Mouse (Mus musculus) ES-E14 (cell line): Measurements from ENCODE around the gene Plp1. TPM values are rescaled to one million over a fixed set of nuclear protein-coding genes. Genes with fewer than 3 reads are reported as not detected.

Experiments
- DNase-seq: peaks from one replicate; pipeline ENCODE4 v3.0.0-alpha.2; 2013; ENCODE audit warnings: low read depth, low spot score
- H3K27ac ChIP-seq: 2 replicates; pipeline ENCODE4 v1.5.1; 2012; ENCODE audit warnings: low read depth, mild to moderate bottlenecking, low read length, moderate library complexity, mixed read lengths; ENCODE audit not compliant: poor library complexity, insufficient read depth, severe bottlenecking
- H3K36me3 ChIP-seq: 2 replicates; pipeline ENCODE4 v1.6.1; 2012; ENCODE audit warnings: mild to moderate bottlenecking, low read length, moderate library complexity, mixed read lengths; ENCODE audit not compliant: control insufficient read depth, poor library complexity, insufficient read depth, severe bottlenecking
- H3K4me1 ChIP-seq, 2 experiments: fragments of 150-350 bp in 1 of 2; sonication (generic) in 1 of 2; 2 replicates each; pipeline ENCODE4 v1.6.1; 2012; ENCODE audit warnings: low read length in 2 of 2, mild to moderate bottlenecking in 1 of 2, mixed read lengths in 1 of 2; ENCODE audit not compliant: control insufficient read depth in 2 of 2, insufficient read depth in 2 of 2, poor library complexity in 1 of 2
- H3K4me3 ChIP-seq, 2 experiments: fragments of 150-350 bp in 1 of 2; sonication (generic) in 1 of 2; 2 replicates each; pipeline ENCODE4 v1.5.1; 2012; ENCODE audit warnings: low read length in 2 of 2, low read depth in 1 of 2, mild to moderate bottlenecking in 1 of 2, mixed read lengths in 1 of 2; ENCODE audit not compliant: insufficient read depth in 1 of 2, poor library complexity in 1 of 2, severe bottlenecking in 1 of 2
- H3K9ac ChIP-seq: 2 replicates; pipeline ENCODE4 v1.6.1; 2012; ENCODE audit warnings: low read depth, mild to moderate bottlenecking, low read length, mixed read lengths; ENCODE audit not compliant: poor library complexity, insufficient read depth, severe bottlenecking
- H3K9me3 ChIP-seq: fragments of 150-350 bp; sonication (generic); 2 replicates; pipeline ENCODE4 v1.6.1; 2012; ENCODE audit warnings: low read depth, mild to moderate bottlenecking, low read length; ENCODE audit not compliant: control insufficient read depth, insufficient read depth
- CHD2 ChIP-seq: IDR thresholded peaks from 2 replicates; pipeline ENCODE4 v1.6.1; 2014; ENCODE audit warnings: mild to moderate bottlenecking, low read depth, low read length, inconsistent platforms
- HCFC1 ChIP-seq: IDR thresholded peaks from 2 replicates; pipeline ENCODE4 v1.6.1; 2012; ENCODE audit warnings: low read length, inconsistent platforms, borderline replicate concordance; ENCODE audit not compliant: insufficient read depth
- MAFK ChIP-seq: IDR thresholded peaks from 2 replicates; pipeline ENCODE4 v1.6.1; 2014; ENCODE audit warnings: mild to moderate bottlenecking, low read depth, low read length, inconsistent platforms; ENCODE audit not compliant: insufficient read depth
- ZC3H11A ChIP-seq: IDR thresholded peaks from 2 replicates; pipeline ENCODE4 v1.6.1; 2012; ENCODE audit warnings: low read depth, mild to moderate bottlenecking, inconsistent platforms, low read length, borderline replicate concordance
- ZNF384 ChIP-seq: IDR thresholded peaks from 2 replicates; pipeline ENCODE4 v1.6.1; 2012; ENCODE audit warnings: low read depth, low read length, inconsistent platforms
- in situ Hi-C, 2 experiments: fragments of 600-800 bp; cut with MboI; formaldehyde crosslinking; loops; one replicate each; pipeline ENCODE4 v1.15.1; 2025; ENCODE audit warnings: low sequenced_read_pairs in 2 of 2, inconsistent platforms in 1 of 2; ENCODE audit not compliant: unreplicated experiment in 2 of 2
- total RNA-seq: library from RNA; depleted of rRNA; stranded (reverse); fragments of 300-350 nt; gene quantifications from 2 replicates; pipeline ENCODE4 v1.2.3, GENCODE M21; 2012; rRNA removed

Plp1 gene
- 2.2 and 3.1 TPM in 2 replicates for total RNA-seq

DNA sequence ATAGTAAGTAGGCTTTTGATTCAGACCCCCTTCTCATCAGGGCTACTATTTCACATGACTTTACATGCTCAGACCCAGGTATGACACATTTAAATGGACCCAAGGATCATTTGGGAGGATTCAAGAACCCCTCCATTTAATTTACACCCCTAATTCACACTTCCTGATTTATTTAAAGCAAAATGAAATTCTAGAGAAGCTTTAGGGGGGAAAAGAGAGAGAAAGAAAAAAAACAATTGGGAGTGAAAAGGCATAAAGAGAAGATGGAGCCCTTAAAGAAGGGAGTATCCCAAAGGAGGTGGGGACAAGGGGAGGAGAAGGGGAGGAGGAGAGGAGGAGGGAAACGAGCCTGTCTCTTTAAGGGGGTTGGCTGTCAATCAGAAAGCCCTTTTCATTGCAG lies at the start of gene Plp1:
Plp1 (plus strand) TSS at position 301 of the 400 bp plus-strand sequence.
- H3K9me3 ChIP-seq: no peaks in the 10 kb centered on the region
- no peak for TF ChIP-seq HCFC1
- no peak for TF ChIP-seq CHD2
- TF ChIP-seq ZC3H11A: no peak
- no peak for TF ChIP-seq MAFK
- TF ChIP-seq ZNF384: no peak
- DNase-seq: no peak
- no peaks in the 10 kb centered on the region for H3K36me3 ChIP-seq
- H3K4me1 ChIP-seq: no peaks in the 10 kb centered on the region
- H3K4me3 ChIP-seq: no peak within 1 kb of the TSS
- in situ Hi-C loops: no loop called here
- no peak within 1 kb of the TSS for H3K9ac ChIP-seq
- no peak within 1 kb of the TSS for H3K27ac ChIP-seq

DNA sequence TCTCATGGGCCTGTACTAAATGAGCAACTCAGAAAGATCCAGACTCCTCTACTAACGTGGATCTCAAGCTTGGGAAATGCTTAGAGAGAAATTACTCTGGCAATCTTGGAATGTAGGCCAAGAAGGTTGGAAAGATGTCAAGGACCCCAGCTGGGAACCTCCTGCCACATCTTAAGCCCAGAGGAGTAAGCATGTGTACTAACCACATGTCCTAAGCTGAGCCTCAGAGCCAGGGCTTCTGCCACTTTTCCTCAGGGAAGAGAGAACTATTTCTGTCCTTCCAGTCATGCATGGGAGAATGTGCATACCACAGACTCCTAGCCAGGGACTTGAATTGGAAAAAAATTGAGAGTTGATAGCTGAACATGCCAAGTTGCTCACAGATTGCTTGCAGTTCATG lies 49.4 kb upstream of the Plp1 start:
- Histone ChIP-seq H3K4me1 (no peaks in the 10 kb centered on the region), H3K4me3 (no peak overlapping the region), H3K27ac (no peak overlapping the region), H3K36me3 (no peaks in the 10 kb centered on the region), H3K9me3 (no peaks in the 10 kb centered on the region), H3K9ac (no peak overlapping the region)
- TF ChIP-seq ZNF384 (no peak), MAFK (no peak)
- in situ Hi-C loops: no loop called here
- DNase-seq: no peak

DNA sequence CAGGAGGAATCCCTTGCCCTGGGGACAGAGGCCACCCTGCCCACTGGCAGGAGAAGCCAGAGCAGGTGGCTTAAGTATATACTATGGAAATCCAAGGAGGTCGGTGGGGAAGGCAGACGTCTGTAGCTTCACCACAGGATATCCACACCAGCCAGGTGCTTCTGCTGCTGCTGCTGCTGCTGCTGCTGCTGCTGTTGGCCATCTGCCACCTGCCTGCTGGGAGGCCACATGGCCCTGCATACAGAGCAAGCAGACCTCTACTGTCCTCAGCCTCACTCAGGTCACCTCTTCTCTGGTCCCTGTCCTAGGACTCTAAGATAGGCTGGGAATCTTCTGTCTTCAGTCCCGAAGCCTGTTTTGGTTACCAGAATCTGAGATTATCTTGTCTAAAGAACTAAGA lies 44.4 kb upstream of the Plp1 start:
- no peak overlapping the region for H3K4me3 ChIP-seq
- in situ Hi-C loops: no loop called here
- no peak overlapping the region for H3K9ac ChIP-seq
- TF ChIP-seq HCFC1: no peak
- TF ChIP-seq ZC3H11A: no peak
- no peak for TF ChIP-seq ZNF384
- TF ChIP-seq MAFK: no peak
- TF ChIP-seq CHD2: no peak
- no peaks in the 10 kb centered on the region for H3K36me3 ChIP-seq
- no peak for DNase-seq
- no peaks in the 10 kb centered on the region for H3K9me3 ChIP-seq
- no peak overlapping the region for H3K27ac ChIP-seq
- no peaks in the 10 kb centered on the region for H3K4me1 ChIP-seq

DNA sequence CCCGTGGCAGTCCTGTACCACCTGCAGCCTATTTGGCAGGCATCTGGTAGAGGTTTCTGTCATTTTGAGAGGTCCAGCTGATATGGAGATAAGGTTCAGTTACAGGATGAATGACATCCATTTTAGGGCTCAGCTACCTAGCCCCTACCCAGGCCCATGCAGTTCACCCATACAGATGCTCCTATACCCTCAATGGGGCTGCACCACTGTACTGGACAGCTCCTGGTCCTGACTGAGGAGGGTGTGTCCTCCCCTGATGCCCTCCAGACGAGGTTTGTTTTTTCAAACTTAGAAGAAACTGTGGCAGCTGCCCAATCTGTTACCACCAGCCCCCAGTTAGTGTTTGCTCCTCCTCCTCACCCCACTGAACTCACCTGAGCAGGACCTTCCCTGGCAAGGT lies 43.2 kb upstream of the Plp1 start:
- H3K27ac ChIP-seq: no peak overlapping the region
- no peaks in the 10 kb centered on the region for H3K9me3 ChIP-seq
- H3K36me3 ChIP-seq: no peaks in the 10 kb centered on the region
- DNase-seq: no peak
- H3K4me1 ChIP-seq: no peaks in the 10 kb centered on the region
- no peak overlapping the region for H3K9ac ChIP-seq
- in situ Hi-C loops: no loop called here
- TF ChIP-seq ZNF384 (no peak), MAFK (no peak), CHD2 (no peak), ZC3H11A (no peak), HCFC1 (no peak)
- no peak overlapping the region for H3K4me3 ChIP-seq

DNA sequence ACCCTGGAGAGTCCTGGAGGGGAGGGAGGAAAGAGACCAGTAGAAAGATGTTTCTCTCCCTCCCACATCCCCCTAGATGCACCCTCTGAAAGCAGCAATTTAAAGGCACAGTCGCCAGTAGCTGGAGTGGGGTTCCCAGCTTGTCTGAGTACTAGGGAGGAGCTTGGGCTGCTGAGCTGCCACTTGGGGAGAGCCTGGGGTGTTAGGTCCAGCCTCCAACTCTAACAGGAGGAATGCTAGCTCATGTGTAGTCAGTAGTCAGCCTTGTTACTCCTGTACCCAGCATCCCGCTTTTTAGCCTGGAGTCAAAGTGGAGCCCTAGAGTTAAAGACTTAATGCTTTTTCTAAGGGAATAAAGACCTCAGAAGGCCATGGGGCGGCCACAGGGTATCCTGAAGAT lies 42.4 kb upstream of the Plp1 start, which contains the start of gene Glra4:
Glra4 (minus strand) TSS at position 101 of the 400 bp plus-strand sequence.
- in situ Hi-C loops: no loop called here
- Histone ChIP-seq H3K4me1 (no peaks in the 10 kb centered on the region), H3K9me3 (no peaks in the 10 kb centered on the region), H3K9ac (no peak within 1 kb of the TSS), H3K4me3 (no peak within 1 kb of the TSS), H3K27ac (no peak within 1 kb of the TSS), H3K36me3 (no peaks in the 10 kb centered on the region)
- no peak for DNase-seq
- TF ChIP-seq HCFC1: no peak
- no peak for TF ChIP-seq ZNF384
- TF ChIP-seq ZC3H11A: no peak
- no peak for TF ChIP-seq MAFK
- no peak for TF ChIP-seq CHD2
